Mouse (Mus musculus) heart, postnatal 0 days (tissue): ENCODE data around the gene Kif21a.

Experiments used
- CTCF ChIP-seq: IDR thresholded peaks from 2 replicates; pipeline ENCODE4 v1.5.1; 2016; ENCODE audit warnings: antibody characterized with exemption, control low read depth, low read depth
- EP300 ChIP-seq: IDR thresholded peaks from 2 replicates; pipeline ENCODE4 v1.6.1; 2016; ENCODE audit warnings: antibody characterized with exemption, low read depth

- no peak for TF ChIP-seq CTCF
- no peak for TF ChIP-seq EP300
Measured at GRCm38 (mm10) chr15:91033529-91033928, 16.2 kb downstream of the Kif21a start.
